Mouse (Mus musculus) A20 (cell line): ENCODE results near the gene Prkd1.

Source experiments
- DNase-seq: peaks from one replicate; pipeline ENCODE4 v3.0.0-alpha.2; 2011; ENCODE audit warnings: low read depth, low spot score

The Prkd1 gene

DNA sequence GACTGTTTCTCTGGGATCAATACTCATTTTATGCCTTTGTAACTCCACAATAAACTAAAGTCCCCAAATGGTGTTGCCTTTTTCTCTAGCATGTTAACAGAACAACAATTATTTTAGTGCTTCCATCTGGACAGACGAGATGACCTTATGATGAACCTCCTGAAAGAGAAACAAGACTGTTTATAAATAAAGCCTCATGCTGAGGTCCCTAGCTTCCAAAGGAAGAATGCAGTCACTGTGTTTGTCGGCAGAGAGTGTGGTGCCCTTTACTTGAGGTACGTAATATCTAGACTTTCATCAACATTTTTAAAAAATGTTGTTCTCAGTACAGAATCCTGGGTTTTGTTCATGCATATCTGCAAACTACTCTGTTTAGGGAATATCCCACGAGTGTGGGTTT lies 90.7 kb downstream of the Prkd1 start:
- no peak for DNase-seq

DNA sequence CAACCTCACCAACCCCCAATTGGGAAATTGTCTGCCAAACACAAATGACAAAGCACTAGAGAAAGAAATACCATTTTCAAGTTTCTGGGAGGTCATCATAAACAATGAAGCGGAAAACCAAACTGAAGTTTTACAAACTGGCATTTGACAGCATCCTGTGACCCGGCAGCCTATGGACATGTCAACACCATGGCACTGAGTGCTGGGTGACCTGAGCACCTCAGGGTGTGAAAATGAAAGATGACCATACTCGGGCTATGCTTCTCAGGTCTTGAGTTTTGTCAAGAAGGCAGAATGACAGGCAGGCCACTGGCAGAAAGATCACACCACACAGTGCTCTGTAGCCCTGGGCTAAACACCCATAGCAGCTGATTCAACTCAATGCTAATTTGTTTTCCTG lies 94.7 kb downstream of the Prkd1 start:
- no peak for DNase-seq

DNA sequence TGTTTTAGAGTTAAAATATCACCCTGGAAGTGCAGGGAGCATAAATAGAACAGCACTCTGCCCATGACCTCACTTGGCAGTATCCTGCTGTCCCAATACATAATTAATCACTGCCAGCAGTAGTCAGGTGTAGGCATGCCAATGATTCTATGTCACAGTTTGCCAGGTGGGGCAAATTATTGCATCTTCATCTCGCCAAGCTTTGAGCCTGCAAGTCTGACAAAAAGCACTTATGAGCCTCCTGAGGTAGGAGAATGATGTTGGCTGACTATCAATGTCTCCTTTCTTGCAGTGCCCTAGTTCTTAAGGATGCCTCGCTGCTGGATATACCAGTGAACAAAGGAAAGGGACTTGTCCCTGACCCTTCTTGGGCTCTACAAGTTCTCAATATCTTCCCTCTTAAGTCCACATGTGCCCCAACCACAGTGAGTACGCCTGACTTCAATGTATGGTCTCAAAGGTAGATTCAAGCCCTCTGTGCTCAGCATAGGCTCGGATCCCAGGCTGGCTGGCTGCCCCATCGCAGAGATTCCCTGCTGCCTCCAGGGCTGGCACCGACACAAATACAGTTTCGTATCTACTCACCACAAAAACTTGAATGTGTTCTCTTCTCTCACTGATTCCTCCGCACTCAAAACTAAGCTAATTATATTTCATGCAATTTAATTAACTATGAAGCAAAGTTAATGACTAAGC lies 98.9 kb downstream of the Prkd1 start:
- no peak for DNase-seq

DNA sequence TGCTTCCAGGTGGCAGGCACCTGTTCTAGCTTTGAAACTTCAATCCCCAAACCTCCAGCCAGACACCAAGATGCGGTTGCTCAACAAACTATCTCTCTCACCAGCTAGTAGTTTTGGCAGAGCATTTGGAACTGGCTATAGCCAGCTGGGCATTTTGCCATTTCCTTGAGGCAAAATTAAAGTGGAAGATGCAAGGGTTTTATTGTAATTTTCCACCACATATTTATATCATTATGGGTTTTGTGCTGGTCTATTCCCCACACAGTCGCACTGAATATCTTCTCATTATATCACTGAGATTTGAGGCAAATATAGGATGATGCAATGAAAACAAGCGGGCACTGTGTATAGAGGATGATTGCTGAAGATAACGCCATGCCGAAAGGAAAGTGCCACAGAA lies 102.5 kb downstream of the Prkd1 start:
- DNase-seq = no peak

DNA sequence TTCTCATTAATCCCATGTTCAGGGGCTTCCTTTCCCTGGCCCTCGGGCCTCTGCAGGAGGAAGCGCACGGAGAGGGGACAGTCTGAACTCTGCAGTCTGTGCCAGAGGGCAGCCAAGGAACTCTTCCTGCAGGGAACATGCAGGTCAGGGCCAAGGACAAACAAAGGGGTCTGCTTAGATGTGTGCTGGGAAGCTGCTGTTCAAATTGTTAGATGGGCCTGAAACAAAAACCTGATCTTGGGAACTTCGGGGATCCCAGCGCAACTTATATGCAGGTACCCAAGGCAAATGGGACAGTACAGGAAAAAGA lies 103.3 kb downstream of the Prkd1 start:
- DNase-seq = no peak

DNA sequence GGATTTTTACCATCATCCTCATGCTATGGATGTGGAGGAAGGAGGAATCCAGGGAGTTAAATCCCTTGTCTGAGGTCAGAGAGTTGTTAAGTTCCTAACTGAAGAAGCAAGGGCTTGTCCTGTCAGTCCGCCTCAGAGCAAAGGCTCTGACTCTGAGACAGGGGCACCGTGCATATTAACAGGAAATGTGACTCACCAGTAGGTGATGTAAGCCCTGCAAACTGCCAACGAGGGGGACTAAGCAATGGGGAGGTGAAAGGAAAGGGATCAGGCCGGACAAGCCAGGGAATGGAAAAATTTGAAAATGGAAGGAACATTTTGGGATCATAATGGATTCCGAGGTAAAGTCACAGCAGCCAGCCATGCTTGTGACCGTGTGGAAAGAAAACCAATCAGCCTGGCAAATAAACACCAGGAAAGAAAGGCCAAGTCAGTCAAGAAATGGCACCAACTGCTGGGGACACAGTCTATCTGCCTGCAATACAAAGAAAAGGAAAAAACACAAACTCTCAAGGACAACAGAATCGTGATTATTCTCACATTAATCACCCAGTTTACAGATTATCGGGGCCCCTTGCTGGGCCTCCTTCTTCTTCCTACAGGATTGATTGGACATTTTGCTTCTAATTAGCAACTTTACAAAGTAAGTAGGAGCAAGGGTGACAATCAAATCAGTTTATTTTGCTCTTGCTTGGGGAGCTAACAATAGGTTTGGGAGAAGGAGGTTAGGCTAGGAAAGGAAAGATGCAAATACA lies 103.9 kb downstream of the Prkd1 start:
- no peak for DNase-seq

DNA sequence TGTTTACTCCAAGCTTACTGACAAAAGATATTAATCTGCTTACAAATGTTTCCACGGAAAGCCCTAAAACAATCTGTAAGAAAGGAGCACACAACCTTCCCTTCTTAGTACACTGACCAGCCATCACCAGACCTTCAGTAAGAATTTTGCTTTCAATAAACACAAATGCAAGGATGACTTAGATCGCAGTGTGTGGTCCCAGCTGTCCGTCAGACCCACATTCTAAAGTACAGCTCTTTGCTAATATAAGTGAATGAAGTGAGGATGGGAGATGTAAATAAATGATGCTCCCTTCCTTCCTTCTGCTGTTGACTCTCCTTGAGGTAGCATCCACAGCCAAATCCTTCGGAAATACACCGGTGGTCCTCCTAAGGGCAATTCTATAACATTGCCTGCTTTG lies 108.1 kb downstream of the Prkd1 start:
- DNase-seq = no peak

DNA sequence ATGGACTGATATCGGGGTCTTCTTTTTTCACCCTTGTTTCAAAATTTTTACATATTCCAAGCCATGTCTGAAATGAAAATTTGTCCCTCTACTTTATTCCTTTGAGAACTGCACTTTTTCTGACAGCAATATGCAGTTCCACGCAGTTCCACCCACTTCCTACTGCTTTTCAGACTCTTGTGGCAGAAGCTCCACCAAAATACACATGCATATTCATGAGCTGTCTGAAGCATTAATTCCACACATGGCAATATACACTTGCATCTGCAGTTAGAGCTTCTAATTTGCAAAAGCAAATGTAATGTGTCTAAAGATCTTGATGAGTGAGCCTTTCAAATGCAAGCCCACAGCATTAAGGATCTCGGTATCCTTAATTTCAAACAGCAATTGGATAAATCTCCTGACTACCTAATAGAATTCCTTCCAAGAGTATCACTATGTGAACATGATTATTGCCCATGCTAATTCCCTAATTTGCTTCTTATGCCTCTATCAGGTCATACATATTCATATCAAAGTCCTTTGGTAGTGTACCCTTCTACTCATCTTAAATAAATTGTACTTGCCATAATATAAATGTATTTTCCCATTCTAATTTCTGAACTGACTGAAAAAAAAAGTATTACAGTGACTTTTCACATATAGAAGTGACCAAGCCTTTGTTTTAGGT lies 110.5 kb downstream of the Prkd1 start:
- DNase-seq = no peak

DNA sequence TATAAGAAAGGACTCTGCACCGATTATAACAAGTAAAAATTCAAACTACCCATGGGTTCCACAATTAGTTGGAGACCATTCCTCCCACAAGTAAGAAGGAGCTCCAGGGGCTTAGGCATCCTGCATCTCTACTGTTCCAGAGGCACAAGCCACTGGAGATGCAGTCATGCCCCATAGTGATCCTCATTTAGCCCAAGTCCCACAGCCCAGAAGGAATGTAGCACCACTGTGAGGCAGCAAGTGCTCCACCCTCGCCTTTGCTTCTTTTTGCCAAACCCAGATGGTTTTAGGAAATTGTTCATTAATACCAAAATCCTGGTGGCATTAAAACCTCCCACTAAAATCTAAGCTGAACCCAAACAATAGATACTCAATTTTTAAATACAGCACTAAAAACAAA lies 111.1 kb downstream of the Prkd1 start:
- no peak for DNase-seq

DNA sequence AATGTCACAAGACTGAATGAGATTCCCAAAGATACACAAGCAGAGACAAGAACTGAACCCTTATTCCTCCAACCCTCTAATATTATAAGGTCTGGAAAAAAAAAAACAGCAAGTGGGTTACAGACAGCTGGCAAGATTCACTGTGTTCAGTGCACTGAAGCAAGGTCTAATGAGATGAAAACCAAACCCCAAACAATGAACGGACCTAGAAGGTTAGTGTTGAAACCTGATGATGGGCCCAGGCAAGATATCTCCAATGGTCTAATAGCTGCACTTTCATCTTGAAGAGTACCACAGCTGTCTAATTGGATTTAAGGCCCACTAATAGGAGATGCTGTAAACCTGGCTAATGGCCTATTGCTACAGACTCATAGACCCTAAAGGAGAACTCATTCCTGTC lies 111.9 kb downstream of the Prkd1 start:
- no peak for DNase-seq

DNA sequence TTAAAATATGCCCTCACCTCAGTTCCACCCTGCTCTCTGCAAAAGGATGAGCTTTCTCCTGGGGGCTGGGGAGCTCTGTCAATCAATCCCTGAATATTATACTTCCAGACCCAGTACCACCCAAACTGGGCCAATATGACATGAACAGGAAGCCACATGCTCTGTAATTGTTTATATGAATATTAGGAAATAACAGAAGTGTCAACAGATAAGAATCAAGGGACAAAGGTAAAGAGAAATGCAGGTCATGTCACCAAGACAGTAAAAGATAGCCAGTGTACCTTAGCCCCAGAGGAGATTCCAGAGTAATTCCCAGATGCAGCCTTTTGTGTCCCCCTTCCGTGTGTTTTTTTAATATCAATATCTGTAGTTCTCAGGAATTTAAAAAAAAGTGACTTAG lies 120.3 kb downstream of the Prkd1 start:
- no peak for DNase-seq

DNA sequence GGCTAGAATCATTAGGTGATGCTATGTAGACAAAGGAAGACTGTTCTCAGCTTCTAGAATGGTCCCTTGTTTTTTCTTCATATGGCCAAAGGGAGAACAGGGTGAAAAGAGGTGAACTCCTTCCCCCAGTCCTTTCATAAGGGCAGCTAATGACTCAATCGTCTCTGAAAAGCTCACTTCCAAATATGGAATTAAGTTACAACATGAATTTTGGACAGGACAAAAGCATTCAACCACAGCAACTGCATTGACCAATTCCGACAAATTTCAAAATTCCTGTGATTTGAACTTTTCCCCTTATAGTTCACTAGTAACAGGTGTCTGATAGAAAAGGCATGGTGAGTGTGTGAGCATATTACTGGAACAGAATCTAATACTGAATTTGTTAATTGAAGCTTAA lies 124.8 kb downstream of the Prkd1 start:
- DNase-seq = no peak

DNA sequence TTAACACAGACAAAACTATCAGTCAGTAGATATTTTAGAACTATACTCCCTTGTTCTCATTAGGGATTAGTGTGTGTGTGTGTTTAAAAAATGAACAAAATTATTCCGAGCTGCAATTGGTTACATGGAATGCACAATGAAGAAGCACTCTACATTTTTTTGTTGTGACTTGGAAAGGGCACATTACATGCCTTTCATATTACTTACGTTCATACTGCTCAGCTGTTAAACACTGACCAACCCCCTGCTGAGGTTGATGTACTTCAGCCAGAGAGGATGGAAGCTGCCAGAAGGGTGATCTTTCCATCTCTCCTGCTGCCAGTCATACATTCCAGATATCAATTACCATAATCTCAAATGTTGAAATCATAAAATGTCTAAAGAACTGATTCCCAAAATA lies 134.4 kb downstream of the Prkd1 start:
- no peak for DNase-seq

DNA sequence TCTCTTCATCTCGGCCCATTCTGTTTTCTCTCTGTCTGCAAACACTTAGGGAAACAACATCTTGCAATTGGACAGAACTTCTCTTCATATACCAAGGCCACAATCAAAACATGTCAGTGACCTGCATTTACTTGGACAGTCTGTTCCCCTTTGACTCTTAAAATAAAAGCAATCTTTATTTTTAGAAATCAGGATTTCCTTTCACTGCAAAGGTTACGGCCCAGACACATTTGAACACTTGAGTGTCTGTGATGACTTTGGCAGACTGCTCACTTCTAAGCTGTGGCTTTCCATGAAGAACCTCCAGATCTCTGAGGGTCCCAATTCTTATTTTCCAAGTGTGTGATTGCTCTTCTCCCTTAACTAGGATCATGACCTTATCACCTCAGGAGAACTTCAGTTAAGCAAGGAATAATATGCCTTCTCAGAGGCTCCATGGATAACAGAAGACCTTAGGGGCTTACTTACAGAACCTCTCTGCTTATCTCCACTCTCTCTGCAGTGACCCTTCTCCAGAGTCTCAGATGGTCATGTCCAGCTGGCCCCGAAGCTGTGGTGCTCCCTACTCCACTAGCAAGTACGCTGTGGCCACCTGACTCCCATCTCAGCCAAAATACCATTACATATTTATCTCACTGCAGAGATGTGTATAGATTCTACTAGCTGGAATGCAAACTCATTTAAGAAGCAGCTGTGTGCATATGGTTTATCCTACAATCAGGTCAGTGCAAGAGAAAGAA lies 137.2 kb downstream of the Prkd1 start:
- no peak for DNase-seq

DNA sequence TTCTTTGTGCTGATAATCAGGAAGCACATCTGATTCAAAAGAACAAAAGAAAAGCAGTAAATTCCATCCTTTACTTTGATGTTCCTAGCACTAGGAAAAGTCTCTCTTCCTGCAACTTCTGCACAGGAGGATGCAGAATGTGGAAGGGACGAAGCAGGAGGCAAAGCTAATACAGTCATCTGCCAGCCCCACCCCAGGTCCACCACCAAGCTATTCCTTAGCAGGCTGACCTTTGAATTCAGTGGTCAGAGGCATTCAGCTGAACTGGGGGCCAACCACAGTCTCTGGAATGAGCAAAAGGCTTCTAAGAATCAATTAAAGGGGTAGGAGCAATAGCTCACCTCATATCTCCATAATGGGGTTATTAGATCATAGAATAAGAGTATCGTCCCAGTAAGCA lies 140.1 kb downstream of the Prkd1 start:
- no peak for DNase-seq

DNA sequence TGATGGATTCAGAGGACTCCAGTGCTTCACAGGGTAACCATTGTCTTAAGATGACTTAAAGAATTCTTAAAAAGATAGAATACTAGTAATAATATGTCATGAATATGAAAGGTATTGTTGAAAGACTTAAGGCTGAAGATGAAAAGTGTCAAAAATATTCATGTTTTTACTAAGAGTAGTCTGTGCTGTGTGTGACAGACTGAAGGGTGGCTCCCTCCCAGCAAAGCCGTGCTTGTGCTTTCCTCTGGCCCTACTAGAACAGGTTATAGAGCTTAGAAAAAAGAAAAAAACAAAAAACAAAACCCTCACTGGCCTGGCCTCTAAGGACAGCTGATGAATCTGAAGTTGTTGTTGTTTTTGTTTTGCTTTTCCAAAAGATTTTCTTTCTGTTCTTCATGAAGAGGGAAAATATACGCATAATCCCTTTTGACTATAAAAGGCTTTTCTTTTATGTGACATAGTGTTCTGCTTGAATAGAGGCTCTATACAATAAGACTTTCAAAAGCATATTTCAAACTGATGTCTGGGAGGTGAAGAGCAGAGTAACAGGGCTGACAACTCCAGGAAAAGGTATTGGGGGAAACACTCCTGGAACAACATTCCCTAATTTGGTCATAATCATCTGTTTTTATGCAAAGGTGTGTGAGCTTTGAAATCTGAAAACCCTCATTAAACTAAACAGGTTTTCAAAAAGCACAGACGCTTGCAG lies 148.9 kb downstream of the Prkd1 start:
- DNase-seq = no peak

DNA sequence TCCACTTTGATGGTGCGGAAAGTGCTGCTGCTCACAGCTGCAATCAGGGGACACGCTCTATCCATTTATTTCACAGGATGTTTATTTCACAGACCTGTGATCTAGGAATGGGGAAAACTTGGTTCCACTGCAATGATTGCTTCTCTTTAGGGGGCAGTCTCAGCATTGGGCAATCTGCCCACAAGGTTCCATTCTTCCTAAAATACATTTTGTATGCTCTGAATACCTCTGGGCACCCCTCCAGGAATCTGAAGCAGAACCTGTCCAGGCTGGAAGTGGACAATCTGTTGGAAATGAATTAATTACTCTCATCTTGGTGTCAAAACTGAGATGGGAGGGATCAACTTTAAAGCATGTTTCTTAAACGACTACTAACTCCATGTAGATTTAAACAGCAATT lies 152.9 kb downstream of the Prkd1 start:
- no peak for DNase-seq

DNA sequence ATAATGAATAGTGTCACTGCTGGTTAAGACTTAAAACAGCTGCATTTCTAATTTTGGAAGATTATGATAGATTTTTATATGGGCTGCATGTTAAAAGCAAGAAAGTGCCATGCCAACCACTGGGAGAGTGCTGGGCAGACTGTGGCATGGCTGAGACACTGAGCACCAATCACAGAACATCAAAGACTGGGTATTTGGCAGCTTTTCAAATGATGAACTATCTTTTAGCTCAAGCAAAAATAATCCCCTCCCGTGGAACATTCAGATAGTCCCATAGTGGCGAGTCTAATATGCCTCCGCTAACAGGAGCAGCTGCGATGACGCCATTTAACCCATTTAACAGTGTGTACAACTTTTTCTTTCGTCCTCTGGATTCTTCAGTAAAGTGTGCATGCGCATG lies 169.1 kb downstream of the Prkd1 start:
- DNase-seq = no peak

DNA sequence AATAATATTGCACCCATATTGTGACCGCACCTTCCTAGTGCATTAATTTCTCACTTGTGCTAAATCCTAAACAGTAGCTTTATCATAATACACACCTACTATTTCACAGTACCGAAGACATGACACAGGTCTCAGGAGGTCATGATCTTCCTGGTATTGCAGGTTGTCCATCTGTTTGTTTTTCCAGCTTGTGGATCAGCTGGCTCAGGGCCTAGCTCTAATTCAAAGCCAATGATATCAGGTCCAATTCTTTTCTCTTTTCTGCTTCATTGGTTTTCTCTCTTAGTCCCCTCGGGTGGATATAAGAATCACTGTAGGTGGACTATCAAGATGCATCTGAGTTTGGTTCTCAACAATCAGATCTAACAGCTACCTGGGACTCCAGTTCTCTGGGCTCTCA lies 191.7 kb downstream of the Prkd1 start:
- no peak for DNase-seq

DNA sequence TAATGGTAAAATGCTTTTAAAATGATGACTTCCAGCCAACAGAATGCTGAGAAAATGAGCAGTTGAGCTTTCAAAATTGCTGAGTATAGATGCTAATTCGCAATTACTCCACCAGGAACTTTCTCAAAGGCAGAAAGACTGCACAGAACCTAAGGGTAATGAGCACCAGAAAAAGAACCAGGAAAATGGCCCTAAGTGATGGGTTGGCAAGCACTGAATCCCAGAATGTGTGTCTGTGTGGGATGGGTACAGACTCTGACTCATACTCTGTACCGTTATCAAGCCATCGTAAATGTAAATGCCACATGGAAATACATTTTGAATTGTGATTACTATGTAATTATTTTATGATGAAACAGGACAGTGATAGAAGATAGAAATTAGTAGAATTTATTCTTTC lies 197.1 kb downstream of the Prkd1 start:
- DNase-seq = no peak

DNA sequence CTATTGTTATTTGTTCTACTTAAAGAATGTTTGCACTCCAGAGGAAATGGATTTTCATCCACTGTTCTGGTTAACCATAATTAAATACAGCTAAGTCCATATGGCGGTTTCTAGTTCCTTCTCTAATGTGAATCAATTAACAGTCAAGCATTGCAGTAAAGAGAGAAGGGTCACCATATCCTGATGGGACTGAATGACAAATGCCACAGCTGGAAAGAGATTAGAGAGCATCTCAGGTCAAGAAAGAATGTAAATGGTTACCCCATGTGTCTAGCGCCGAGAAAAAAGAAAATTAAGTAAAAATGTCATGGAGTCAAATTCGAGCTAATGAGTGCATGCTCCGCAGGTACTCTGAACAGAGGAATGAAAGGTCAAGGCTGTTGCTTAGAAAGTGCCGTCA lies 212.2 kb downstream of the Prkd1 start:
- no peak for DNase-seq

DNA sequence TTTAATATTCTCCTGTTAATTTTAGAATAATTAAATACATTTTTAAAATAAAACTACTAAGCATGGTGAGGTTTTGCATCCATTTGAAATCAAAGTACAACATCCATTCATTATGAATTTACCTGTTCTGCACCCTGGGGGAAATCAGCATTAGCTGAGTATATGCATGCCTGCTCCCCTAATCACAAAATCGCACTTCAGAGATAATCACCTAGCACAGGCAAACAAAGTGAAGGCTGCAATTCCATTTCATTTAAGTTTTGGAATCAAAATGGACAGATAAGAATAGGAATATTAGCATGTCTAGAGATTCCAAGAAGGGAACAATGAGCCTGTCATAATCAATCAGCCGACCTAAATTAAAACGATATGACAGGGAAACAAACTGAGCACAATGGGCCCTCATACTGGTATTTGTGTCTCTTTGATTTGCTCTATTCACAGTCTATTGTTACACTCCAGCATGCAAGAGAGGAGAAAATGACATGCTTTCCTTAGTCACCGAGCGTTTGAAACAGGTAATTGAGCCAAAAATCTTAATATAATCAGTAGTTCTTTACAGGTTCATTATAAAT lies 218.7 kb downstream of the Prkd1 start:
- DNase-seq = no peak
